Mouse (Mus musculus) olfactory bulb, adult 2 months (tissue): ENCODE data around the gene Crebl2. TPM values are rescaled to one million over a fixed set of nuclear protein-coding genes. Genes with fewer than 3 reads are reported as not detected.

Source experiments
- H3K27ac ChIP-seq: fragments of 200-500 bp; 2 replicates; pipeline ENCODE4 v1.5.1; 2012; ENCODE audit warnings: low read depth, low read length; ENCODE audit not compliant: insufficient read depth
- H3K4me1 ChIP-seq: fragments of 200-500 bp; 2 replicates; pipeline ENCODE4 v1.6.1; 2012; ENCODE audit warnings: low read length; ENCODE audit not compliant: control insufficient read depth, insufficient read depth
- H3K4me3 ChIP-seq: fragments of 200-500 bp; 2 replicates; pipeline ENCODE4 v1.5.1; 2012; ENCODE audit warnings: mild to moderate bottlenecking, low read depth, low read length, moderate library complexity; ENCODE audit not compliant: insufficient read depth
- CTCF ChIP-seq: fragments of 200-500 bp; IDR thresholded peaks from 2 replicates; pipeline ENCODE4 v1.5.1; 2012; ENCODE audit warnings: low read depth, mild to moderate bottlenecking, low read length, moderate library complexity; ENCODE audit not compliant: insufficient read depth
- POLR2A ChIP-seq: fragments of 200-500 bp; IDR thresholded peaks from 2 replicates; pipeline ENCODE4 v1.6.1; 2012; ENCODE audit warnings: mild to moderate bottlenecking, low read depth, low read length, moderate library complexity; ENCODE audit not compliant: insufficient read depth
- WGBS: fragments of 180-500 bp; shearing (Covaris S2); methylation state at CpG from one replicate; pipeline ENCODE4 v1.1.7; 2018; 5-methylcytosine and 5-hydroxymethylcytosine counted together
- polyA plus RNA-seq: library from polyadenylated mRNA; stranded (reverse); fragments of >200 nt; gene quantifications from 2 replicates; pipeline ENCODE4 v1.2.4, GENCODE M21; 2012; ENCODE audit warnings: low replicate concordance; ENCODE audit not compliant: missing spikeins, insufficient read depth, insufficient read length

Crebl2 gene
- not detected in 2 replicates for polyA plus RNA-seq

GRCm38 (mm10) chr6:134829786-134830700 lies at the start of gene Crebl2:
TSS of gene Crebl2 (plus strand) at chr6:134830154.
- H3K4me1 ChIP-seq: peaks cover 5% of the 10 kb centered on the region
- peak within 1 kb of the TSS; percentile 93 for H3K4me3 ChIP-seq
- TF ChIP-seq CTCF: peak; percentile 16; the same call in 1 of the 2 replicates
- TF ChIP-seq POLR2A: peak; percentile 35; the same call in 1 of the 2 replicates
- peak within 1 kb of the TSS; percentile 90 for H3K27ac ChIP-seq
- under 1% methylated on average over 56 of the region's 58 CpGs for WGBS

- H3K4me1 ChIP-seq: no peaks in the 10 kb centered on the region; the same call in 1 of the 2 replicates
- TF ChIP-seq CTCF (no peak), POLR2A (no peak)
- no peak overlapping the region for H3K27ac ChIP-seq
- 77% methylated on average over 7 of the region's 7 CpGs for WGBS
- H3K4me3 ChIP-seq: no peak overlapping the region
Measured at GRCm38 (mm10) chr6:134781494-134781913, 48.5 kb upstream of the Crebl2 start.

GRCm38 (mm10) chr6:134782900-134783299 lies 47.1 kb upstream of the Crebl2 start:
- no peaks in the 10 kb centered on the region; the same call in 1 of the 2 replicates for H3K4me1 ChIP-seq
- 95% methylated on average over 7 of the region's 7 CpGs for WGBS
- TF ChIP-seq POLR2A (no peak), CTCF (no peak)
- no peak overlapping the region for H3K27ac ChIP-seq
- H3K4me3 ChIP-seq: no peak overlapping the region

GRCm38 (mm10) chr6:134786426-134786825 lies 43.5 kb upstream of the Crebl2 start:
- TF ChIP-seq POLR2A (no peak), CTCF (no peak)
- Histone ChIP-seq H3K4me1 (no peaks in the 10 kb centered on the region; the same call in 1 of the 2 replicates), H3K4me3 (no peak overlapping the region), H3K27ac (no peak overlapping the region)
- WGBS: 68% methylated on average over 3 of the region's 3 CpGs

GRCm38 (mm10) chr6:134789100-134789499 lies 40.9 kb upstream of the Crebl2 start:
- WGBS: 93% methylated on average over 6 of the region's 6 CpGs
- H3K4me3 ChIP-seq: no peak overlapping the region
- no peak for TF ChIP-seq CTCF

GRCm38 (mm10) chr6:134791251-134792118 lies 38.5 kb upstream of the Crebl2 start:
- H3K27ac ChIP-seq: no peak overlapping the region
- H3K4me3 ChIP-seq: peak overlapping the region; percentile 98
- TF ChIP-seq CTCF (no peak), POLR2A (no peak)
- 9% methylated on average over 46 of the region's 46 CpGs for WGBS
- peaks cover 9% of the 10 kb centered on the region for H3K4me1 ChIP-seq

More at GRCm38 (mm10) chr6:134789100-134789499, 40.9 kb upstream of the Crebl2 start:
- peaks cover 7% of the 10 kb centered on the region for H3K4me1 ChIP-seq
- no peak overlapping the region for H3K27ac ChIP-seq

- Histone ChIP-seq H3K27ac (peak within 1 kb of the TSS; percentile 86), H3K4me3 (peak within 1 kb of the TSS; percentile 98), H3K4me1 (peaks cover 9% of the 10 kb centered on the region)
- no peak for TF ChIP-seq CTCF
- no peak for TF ChIP-seq POLR2A
- WGBS: 5% methylated on average over 105 of the region's 108 CpGs
Measured at GRCm38 (mm10) chr6:134792141-134793045, 37.6 kb upstream of the Crebl2 start, which contains the start of gene Dusp16. TSS of gene Dusp16 (minus strand) at chr6:134792625.

- TF ChIP-seq CTCF (no peak), POLR2A (no peak)
- Histone ChIP-seq H3K4me3 (peak overlapping the region; percentile 98), H3K4me1 (peaks cover 9% of the 10 kb centered on the region), H3K27ac (peak overlapping the region; percentile 82; the same call in 1 of the 2 replicates)
- WGBS: 62% methylated on average over 21 of the region's 21 CpGs
Measured at GRCm38 (mm10) chr6:134793046-134793806, 36.7 kb upstream of the Crebl2 start.
